In the genomic region with DNA sequence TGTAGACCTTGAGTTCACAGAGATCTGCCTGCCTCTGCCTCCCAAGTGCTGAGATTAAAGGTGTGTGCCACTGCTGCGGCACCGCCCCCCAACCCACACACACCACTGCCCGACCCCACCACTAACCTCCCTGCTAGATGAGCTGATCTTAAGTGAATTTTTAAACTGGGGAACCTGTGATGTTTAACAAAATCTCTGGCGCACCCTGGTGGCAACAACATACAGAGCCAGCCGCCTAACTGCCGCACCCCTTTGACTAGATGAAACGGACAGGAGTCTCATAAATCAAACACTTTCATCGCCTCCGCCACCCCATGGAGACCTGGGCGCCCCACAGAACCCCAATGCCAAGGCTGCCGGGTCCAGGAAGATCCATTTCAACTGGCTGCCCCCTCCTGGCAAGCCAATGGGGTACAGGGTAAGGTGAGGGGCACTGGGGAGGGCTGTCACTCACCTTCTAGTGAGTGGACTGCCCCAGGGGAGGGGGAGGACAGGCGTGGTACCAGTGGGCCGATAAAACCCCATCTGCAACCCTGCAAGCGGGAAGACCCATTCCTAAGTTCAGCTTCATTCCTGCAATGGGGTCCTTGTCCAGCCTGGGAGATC, we compare ENCODE assay signal across 8 mouse cellular contexts. TPM values are rescaled to one million over a fixed set of nuclear protein-coding genes. Genes with fewer than 3 reads are reported as not detected.
DNase-seq lines count a peak whose midpoint lies in the region; ATAC-seq and TF ChIP-seq lines count a peak whose summit lies in the region.

No protein-coding gene starts in this region.

- WGBS in liver, adult 2 months = 12% methylated on average over 14 of the region's 14 CpGs
- 18% methylated on average over 14 of the region's 14 CpGs for WGBS in neural tube, embryonic 12.5 days

- H3K27me3 ChIP-seq in liver, adult 2 months (ENCODE audit: control insufficient read depth, insufficient read depth, low read length) = no peaks in the 10 kb centered on the region
- H3K27me3 ChIP-seq in neural tube, embryonic 12.5 days (replicated peaks) = no peaks in the 10 kb centered on the region

- DNase-seq in 3134 (ENCODE audit: extremely low read depth, insufficient read length, low spot score) (peak; percentile 81), ES-E14 (ENCODE audit: low read depth, low spot score) (peak; percentile 75)
- peak; percentile 73 for DNase-seq in cerebellum, adult 9-11 months
- DNase-seq in gastrocnemius, adult 8-10 months (ENCODE audit: low spot score in 2 of 2) = peak; percentile 42 to 57
- peak; percentile 85 for DNase-seq in kidney, adult 9 months
- no peak for DNase-seq in liver, adult 2 months (ENCODE audit: extremely low read depth, low read depth, low spot score)
- DNase-seq in thymus, postnatal 36 days = peak; percentile 76 to 80

- H3K36me3 ChIP-seq in ES-E14 (ENCODE audit: control insufficient read depth, insufficient read depth, low read length, poor library complexity, severe bottlenecking) = no peaks in the 10 kb centered on the region
- no peaks in the 10 kb centered on the region for H3K36me3 ChIP-seq in liver, adult 2 months (ENCODE audit: control insufficient read depth, insufficient read depth, low read length)
- no peaks in the 10 kb centered on the region for H3K36me3 ChIP-seq in neural tube, embryonic 12.5 days

- no peak for TF ChIP-seq POLR2A in liver, adult 2 months (IDR thresholded peaks at IDR 0.05; ENCODE audit: extremely low read depth, insufficient read depth, low read length)

- H3K4me3 ChIP-seq in ES-E14 (ENCODE audit: insufficient read depth in 1 of 2, low read depth in 1 of 2, low read length in 2 of 2, poor library complexity in 1 of 2, severe bottlenecking in 1 of 2) = no peak overlapping the region; a peak in 1 of 4 replicates
- H3K4me3 ChIP-seq in liver, adult 2 months (ENCODE audit: insufficient read depth, low read depth, low read length) = no peak overlapping the region
- no peak overlapping the region for H3K4me3 ChIP-seq in neural tube, embryonic 12.5 days

- no peak overlapping the region for H3K9ac ChIP-seq in ES-E14 (ENCODE audit: insufficient read depth, low read depth, low read length, poor library complexity, severe bottlenecking)
- no peak overlapping the region for H3K9ac ChIP-seq in liver, adult 2 months (ENCODE audit: low read depth, low read length)
- H3K9ac ChIP-seq in neural tube, embryonic 12.5 days = no peak overlapping the region

- peaks cover 0 to 8% of the 10 kb centered on the region in 2 experiments; a peak in 2 of 4 replicates for H3K4me1 ChIP-seq in ES-E14 (ENCODE audit: control insufficient read depth in 2 of 2, insufficient read depth in 2 of 2, low read length in 2 of 2, poor library complexity in 1 of 2)
- H3K4me1 ChIP-seq in liver, adult 2 months (ENCODE audit: control insufficient read depth, insufficient read depth, low read length) = no peaks in the 10 kb centered on the region
- peaks cover 3% of the 10 kb centered on the region; the same call in 1 of the 2 replicates for H3K4me1 ChIP-seq in neural tube, embryonic 12.5 days

- no peaks in the 10 kb centered on the region for H3K79me2 ChIP-seq in liver, adult 2 months (ENCODE audit: control insufficient read depth, insufficient read depth, low read length)

- H3K9me3 ChIP-seq in ES-E14 (ENCODE audit: control insufficient read depth, insufficient read depth, low read depth, low read length) = no peaks in the 10 kb centered on the region
- H3K9me3 ChIP-seq in neural tube, embryonic 12.5 days = no peaks in the 10 kb centered on the region

- ATAC-seq in neural tube, embryonic 12.5 days (ENCODE audit: low FRiP score, low read depth) = no peak

- in situ Hi-C loops in ES-E14 (cut with MboI; ENCODE audit: low sequenced_read_pairs in 2 of 2, unreplicated experiment in 2 of 2) = loop anchor here in 1 of 2 experiments (5.0 kb wide), 1 partner anchor 57 kb away; no protein-coding TSS in a partner anchor

- H3K27ac ChIP-seq in ES-E14 (ENCODE audit: insufficient read depth, low read depth, low read length, poor library complexity, severe bottlenecking) = no peak overlapping the region
- no peak overlapping the region for H3K27ac ChIP-seq in liver, adult 2 months (replicated peaks; ENCODE audit: insufficient read depth, low read depth, low read length)
- H3K27ac ChIP-seq in neural tube, embryonic 12.5 days = no peak overlapping the region

- H3K4me2 ChIP-seq in neural tube, embryonic 12.5 days (replicated peaks) = peak overlapping the region; percentile 25

- TF ChIP-seq CTCF in liver, adult 2 months (IDR thresholded peaks at IDR 0.05; ENCODE audit: low read depth, low read length) = peak; percentile 78

TF ChIP-seq in ES-E14, 5 proteins besides CTCF, POLR2A, EP300 and RAD21:
- TF ChIP-seq ZC3H11A (IDR thresholded peaks at IDR 0.05; ENCODE audit: borderline replicate concordance, low read depth, low read length) (no peak), ZNF384 (IDR thresholded peaks at IDR 0.05; ENCODE audit: low read depth, low read length) (no peak)

RNA-seq across cellular contexts. Expression of gene Galk1, which starts 12.9 kb away (rescaled TPM):
- 144 and 195 TPM in 2 replicates for total RNA-seq in ES-E14 (2012; rRNA removed)
- total RNA-seq in gastrocnemius, adult 8-10 months (2022) = 1 to 10 TPM; 1.6 to 3.1 (median 2.7) TPM
- total RNA-seq in liver, adult 2 months (2014; rRNA removed) = 49.5 and 53.0 TPM in 2 replicates
- polyA plus RNA-seq in liver, adult 2 months (2012; rRNA removed) = 74.7 and 79.6 TPM in 2 replicates
- polyA plus RNA-seq in neural tube, embryonic 12.5 days (2016; fragmentation: Nextera tagmentation; extraction: Ambion mirVana) = 100 and 109 TPM in 2 replicates

RNA-seq across cellular contexts. Expression of gene Itgb4, which starts 25.1 kb away (rescaled TPM):
- total RNA-seq in ES-E14 (2012; rRNA removed) = 9.6 and 26.3 TPM in 2 replicates
- 1 to 10 TPM; 1.5 to 4.4 (median 3.1) TPM for total RNA-seq in gastrocnemius, adult 8-10 months (2022)
- 0.34 and 0.65 TPM in 2 replicates for total RNA-seq in liver, adult 2 months (2014; rRNA removed)
- 0.18 and 0.25 TPM in 2 replicates for polyA plus RNA-seq in liver, adult 2 months (2012; rRNA removed)
- polyA plus RNA-seq in neural tube, embryonic 12.5 days (2016; fragmentation: Nextera tagmentation; extraction: Ambion mirVana) = 0.99 and 1.4 TPM in 2 replicates

RNA-seq across cellular contexts. Expression of gene H3f3b, which starts 28.1 kb away (rescaled TPM):
- total RNA-seq in ES-E14 (2012; rRNA removed) = 504 and 729 TPM in 2 replicates
- total RNA-seq in gastrocnemius, adult 8-10 months (2022) = 10 to 100 TPM; 45.7 to 88.7 (median 59.5) TPM
- total RNA-seq in liver, adult 2 months (2014; rRNA removed) = 116 and 163 TPM in 2 replicates
- polyA plus RNA-seq in liver, adult 2 months (2012; rRNA removed) = 56.2 and 59.9 TPM in 2 replicates
- 2,060 and 2,115 TPM in 2 replicates for polyA plus RNA-seq in neural tube, embryonic 12.5 days (2016; fragmentation: Nextera tagmentation; extraction: Ambion mirVana)

RNA-seq across cellular contexts. Expression of gene Unk, which starts 30.5 kb away (rescaled TPM):
- total RNA-seq in ES-E14 (2012; rRNA removed) = 32.5 and 39.6 TPM in 2 replicates
- total RNA-seq in gastrocnemius, adult 8-10 months (2022) = 1 to 10 TPM; 4.3 to 6.8 (median 5.3) TPM
- total RNA-seq in liver, adult 2 months (2014; rRNA removed) = 4.3 and 5.2 TPM in 2 replicates
- 8.9 and 13.8 TPM in 2 replicates for polyA plus RNA-seq in liver, adult 2 months (2012; rRNA removed)
- polyA plus RNA-seq in neural tube, embryonic 12.5 days (2016; fragmentation: Nextera tagmentation; extraction: Ambion mirVana) = 47.9 and 48.6 TPM in 2 replicates

Comparison
In these comparisons a context has a peak if more than half of its experiments do, and no peak if none do; other contexts are left out.
1. RNA of gene Galk1, which starts 12.9 kb away (total RNA-seq): 144 to 195 TPM in ES-E14 and 49.5 to 53.0 TPM in liver, adult 2 months; 1.6 to 3.1 TPM in gastrocnemius, adult 8-10 months; every median in the first group is over 10 times any median in the second.